Mouse (Mus musculus): ENCODE data around the gene L3mbtl1.
"Not testable (repeated sequence)": the region's sequence is repeated elsewhere in the genome, so short reads cannot be mapped to it uniquely, and the experiment has no call there.

The L3mbtl1 gene

DNA sequence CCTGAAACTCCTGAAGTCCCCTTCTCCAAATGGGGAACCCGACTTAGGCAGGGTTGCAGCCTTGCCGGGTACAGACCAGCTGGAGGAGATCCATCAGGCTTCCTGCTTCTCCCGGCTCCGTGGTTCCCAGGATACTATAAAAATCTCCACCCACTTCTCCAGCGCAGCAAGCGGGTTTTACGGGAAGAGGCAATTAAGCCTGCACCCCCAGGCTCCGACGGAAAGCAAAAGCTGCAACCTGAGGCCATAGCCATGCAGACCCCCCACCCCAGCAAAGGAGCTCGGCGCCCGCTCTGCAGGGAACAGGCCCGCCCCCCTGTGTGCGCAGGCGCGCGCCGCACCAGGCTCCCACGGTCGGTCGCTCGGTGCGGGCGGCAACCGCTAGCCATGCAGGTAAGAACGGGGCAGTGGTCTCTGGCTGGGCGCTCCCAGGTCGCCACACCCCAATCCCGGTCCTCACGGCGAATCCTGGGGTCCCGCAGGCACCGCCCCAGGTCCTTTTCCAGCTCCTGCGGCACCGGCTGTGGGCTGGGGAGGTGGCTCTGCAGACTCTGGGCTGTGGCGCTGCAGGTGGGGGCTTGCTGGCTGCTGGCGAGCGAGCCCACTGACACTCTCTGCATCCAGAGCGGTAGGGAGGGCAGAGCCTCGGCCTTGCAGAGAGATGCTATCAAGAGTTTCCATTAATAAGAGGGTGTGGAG is at the start of gene L3mbtl1:
TSS of gene L3mbtl1 (plus strand) at position 325 of the 699 bp plus-strand sequence.
- no peak for DNase-seq

GRCm38 (mm10) chr2:162899256-162899655 is 44.0 kb upstream of the L3mbtl1 start:
- DNase-seq: not testable (repeated sequence)

- no peak for DNase-seq
Measured at GRCm38 (mm10) chr2:162899880-162900589, 43.2 kb upstream of the L3mbtl1 start.

GRCm38 (mm10) chr2:162900590-162900916 is 42.7 kb upstream of the L3mbtl1 start:
- no peak for DNase-seq

- DNase-seq: no peak
Measured at GRCm38 (mm10) chr2:162905902-162906301, 37.4 kb upstream of the L3mbtl1 start.

- no peak for DNase-seq
Measured at GRCm38 (mm10) chr2:162908052-162908491, 35.2 kb upstream of the L3mbtl1 start.

DNA sequence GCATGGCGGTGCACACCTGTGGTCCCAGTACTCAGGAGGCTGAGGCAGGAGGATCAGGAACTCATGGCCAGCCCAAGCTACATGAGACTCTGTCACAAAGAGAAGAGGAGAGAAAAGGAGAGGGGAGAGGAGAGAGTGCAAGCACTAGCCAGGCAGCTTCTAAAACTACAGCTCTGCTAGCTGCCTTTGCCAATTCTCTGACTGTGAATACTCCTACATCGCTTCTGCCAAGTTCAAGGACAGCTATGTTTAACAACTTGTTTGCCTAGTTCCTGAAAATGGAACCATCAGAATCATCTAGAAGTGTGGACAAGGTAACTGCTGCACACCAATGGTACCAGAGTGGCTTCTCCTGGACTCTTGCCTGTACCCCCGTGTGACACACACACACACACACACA is 29.2 kb upstream of the L3mbtl1 start:
- DNase-seq: no peak

GRCm38 (mm10) chr2:162914519-162914918 is 28.8 kb upstream of the L3mbtl1 start:
- DNase-seq: no peak

DNA sequence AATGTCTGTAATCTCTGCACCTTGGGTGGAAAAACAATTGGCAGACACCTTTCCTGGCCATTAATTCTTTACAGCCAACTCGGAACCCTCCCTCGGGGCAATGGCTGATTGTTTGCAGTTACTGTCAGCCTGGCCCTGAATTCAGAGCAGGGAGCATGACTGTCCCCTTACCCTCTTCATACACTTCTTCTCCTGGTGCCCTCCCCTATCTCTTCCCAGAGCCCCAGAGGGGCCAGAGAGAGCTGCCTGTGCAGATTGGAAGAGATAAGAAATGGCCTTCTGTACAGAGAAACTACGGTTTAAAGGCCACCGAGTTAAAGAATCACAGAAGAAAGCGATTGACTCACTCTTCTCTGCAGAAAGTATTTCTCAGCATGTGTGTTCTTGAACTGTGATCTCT is 23.3 kb upstream of the L3mbtl1 start:
- no peak for DNase-seq

GRCm38 (mm10) chr2:162922183-162922582 is 21.1 kb upstream of the L3mbtl1 start:
- peak; percentile 75 for DNase-seq

DNA sequence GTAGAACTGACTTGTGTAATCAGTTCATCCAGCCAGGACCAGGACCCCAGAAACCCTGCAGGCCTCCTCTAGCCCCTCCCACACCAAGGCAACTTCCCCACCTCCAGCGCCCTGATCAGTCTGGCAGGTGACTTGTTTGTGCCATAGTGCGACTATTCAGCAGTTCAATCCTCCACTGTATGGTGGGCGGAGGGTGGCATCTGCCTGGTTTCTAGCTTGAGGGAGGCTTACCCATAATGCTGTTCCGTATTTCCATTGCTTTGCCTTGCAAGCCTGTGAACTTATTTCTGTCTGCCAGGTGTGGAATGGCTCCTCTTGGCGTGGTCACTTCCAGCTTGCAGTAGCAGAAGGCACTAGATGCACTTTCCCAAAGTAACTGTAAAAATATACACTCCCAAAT is 20.4 kb upstream of the L3mbtl1 start:
- DNase-seq: no peak

- DNase-seq: no peak
Measured at GRCm38 (mm10) chr2:162924126-162924525, 19.1 kb upstream of the L3mbtl1 start.

DNA sequence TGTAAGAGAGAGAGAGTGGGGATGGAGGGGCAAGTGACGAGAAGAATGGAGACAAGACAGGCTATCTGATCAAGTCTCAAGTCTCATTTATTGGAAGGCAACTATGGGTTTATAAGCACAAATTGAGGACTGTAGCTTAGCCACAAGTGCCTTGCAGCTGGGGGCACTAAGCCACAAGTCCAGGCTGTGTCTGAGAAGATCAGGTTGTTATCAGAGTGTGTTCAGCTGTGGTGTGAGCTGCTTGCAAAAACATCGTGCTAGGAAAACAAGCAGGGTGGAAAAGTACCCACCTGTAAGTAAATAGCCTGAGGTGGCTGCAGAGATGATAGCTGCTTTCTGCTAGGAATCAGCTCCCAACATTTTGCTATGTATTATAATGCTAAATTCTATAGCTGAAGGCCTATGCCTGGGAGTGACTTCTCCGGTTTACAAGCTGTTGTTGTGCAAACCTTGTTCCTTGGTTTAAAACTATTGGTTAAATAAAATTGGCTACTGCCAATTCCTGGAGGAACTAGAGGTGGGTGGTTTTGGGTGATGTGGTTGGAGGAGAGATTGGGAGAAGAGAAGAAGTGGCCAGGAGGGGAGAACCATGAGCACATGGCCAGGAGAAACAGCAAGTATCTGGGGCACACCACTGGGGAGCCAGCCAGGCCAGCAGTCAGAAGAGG is 15.2 kb upstream of the L3mbtl1 start:
- DNase-seq: no peak

GRCm38 (mm10) chr2:162929704-162930103 is 13.6 kb upstream of the L3mbtl1 start:
- no peak for DNase-seq

- DNase-seq: peak; percentile 14
Measured at GRCm38 (mm10) chr2:162930516-162931122, 12.7 kb upstream of the L3mbtl1 start.

GRCm38 (mm10) chr2:162931123-162931673 is 12.1 kb upstream of the L3mbtl1 start, which contains the start of gene Srsf6:
Srsf6 (plus strand) TSS chr2:162931528.
- peak; percentile 95 for DNase-seq

DNA sequence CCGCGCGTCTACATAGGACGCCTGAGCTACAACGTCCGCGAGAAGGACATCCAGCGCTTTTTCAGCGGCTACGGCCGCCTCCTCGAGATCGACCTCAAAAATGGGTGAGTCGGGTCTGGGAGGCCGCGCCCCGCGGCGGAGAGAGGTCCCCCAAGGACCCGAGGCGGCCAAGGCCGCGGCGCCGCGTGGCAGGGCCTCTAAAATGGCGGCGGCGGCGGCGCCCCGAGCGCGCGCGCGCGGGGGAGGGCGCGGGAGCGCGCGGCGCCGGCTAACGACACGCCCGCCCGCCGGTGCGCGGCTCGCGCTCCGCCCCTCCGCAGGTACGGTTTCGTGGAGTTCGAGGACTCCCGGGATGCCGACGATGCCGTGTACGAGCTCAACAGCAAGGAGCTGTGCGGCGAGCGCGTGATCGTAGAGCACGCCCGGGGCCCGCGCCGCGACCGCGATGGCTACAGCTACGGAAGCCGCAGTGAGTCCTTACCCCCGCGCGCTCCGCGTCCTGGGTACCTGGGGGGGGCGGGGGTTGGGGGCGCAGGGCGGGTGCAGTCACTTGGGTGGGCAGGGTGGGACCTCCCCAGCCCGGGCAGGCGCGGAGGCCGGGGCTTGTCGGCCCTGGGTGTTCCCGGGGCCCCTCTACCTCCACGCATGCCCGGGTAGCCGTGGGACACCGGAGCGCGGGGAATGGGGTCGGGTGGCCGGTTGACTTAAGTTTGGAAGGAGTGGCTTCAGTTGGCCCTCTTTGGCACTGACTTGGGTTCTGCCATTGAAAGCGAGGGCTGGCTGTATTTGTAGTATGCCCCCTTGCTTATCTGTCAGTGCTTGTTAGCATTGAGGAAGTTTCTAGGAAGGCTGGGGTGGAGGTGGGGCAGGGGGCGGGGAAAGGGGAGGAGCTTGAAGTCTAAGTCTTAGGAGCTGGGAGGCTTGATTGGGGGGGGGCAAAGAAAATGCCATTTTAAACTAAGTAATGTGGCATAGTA is 11.3 kb upstream of the L3mbtl1 start:
- DNase-seq: peak; percentile 64

GRCm38 (mm10) chr2:162932706-162933105 is 10.6 kb upstream of the L3mbtl1 start:
- DNase-seq: peak; percentile 16

DNA sequence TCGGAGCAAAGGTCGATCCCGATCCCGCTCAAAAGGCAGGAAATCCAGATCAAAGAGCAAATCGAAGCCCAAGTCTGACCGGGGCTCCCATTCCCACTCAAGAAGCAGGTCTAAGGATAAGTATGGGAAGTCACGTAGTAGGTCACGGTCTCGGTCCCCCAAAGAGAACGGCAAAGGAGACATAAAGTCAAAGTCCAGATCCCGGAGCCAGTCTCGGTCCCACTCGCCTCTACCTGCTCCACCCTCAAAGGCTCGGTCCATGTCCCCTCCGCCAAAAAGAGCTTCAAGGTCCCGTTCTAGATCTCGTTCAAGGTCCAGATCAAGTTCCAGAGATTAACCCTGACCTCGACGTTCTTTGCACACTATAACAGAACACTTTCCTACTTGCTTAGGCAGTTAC is 8.9 kb upstream of the L3mbtl1 start:
- DNase-seq: no peak

- DNase-seq: no peak
Measured at GRCm38 (mm10) chr2:162935700-162936099, 7.6 kb upstream of the L3mbtl1 start.

DNA sequence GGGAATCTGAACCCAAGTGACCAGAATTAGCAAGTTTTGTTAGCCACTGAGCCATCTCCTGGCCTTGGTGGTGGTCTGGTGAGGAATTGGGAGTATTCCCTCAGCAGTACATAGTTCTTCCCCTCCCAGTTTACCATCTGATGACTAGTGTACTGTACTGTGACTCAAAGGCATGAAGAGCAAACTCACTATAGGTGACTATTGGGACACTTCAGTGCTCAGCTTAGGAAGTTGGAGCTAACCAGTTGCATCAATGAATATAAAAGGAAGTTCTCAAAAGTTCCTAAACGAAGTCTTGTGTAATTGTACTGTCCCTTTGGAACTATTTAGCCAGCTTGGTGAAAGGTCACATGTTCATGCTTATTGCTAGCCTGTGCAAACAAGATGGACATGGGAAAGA is 3.7 kb upstream of the L3mbtl1 start:
- no peak for DNase-seq

- DNase-seq: no peak
Measured at GRCm38 (mm10) chr2:162943931-162944330, 659 bp downstream of the L3mbtl1 start.
